Mouse (Mus musculus): ENCODE data around the gene Selenof. TPM values are rescaled to one million over a fixed set of nuclear protein-coding genes. Genes with fewer than 3 reads are reported as not detected.
"Not testable (repeated sequence)": the region's sequence is repeated elsewhere in the genome, so short reads cannot be mapped to it uniquely, and the experiment has no call there.

The Selenof gene
- polyA plus RNA-seq, 1 experiment from 2014 or later: 453 TPM

DNA sequence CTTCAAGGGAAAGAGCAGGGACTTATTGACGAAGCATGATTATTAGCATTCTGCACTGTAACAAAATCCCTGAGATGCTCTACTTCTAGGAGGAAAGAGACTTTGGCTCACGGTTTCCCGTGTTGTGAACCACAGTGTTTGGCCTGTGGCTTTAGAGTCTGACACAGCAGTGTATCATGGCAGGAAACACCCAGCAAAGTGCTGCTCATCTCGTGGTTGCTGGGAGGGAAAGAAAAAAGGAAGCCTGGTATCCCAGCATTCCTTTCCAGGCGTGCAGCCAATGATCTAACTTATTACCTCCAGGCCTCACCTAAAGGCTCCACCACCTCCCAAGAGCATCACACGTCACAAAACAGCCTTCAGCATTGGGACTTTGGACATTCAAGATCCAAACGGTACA, 32.7 kb downstream of the Selenof start:
- Histone ChIP-seq H3K27me3 (ENCODE audit: control insufficient read depth, insufficient read depth, low read length) (no peaks in the 10 kb centered on the region), H3K27ac (ENCODE audit: low read depth, low read length) (no peak overlapping the region), H3K4me2 (replicated peaks; ENCODE audit: low read depth, low read length) (no peak overlapping the region), H3K9me3 (ENCODE audit: control insufficient read depth, low read length) (no peaks in the 10 kb centered on the region), H3K4me1 (replicated peaks; ENCODE audit: control insufficient read depth, insufficient read depth, low read length) (no peaks in the 10 kb centered on the region), H3K4me3 (ENCODE audit: low read depth, low read length) (no peak overlapping the region), H3K9ac (ENCODE audit: low read depth, low read length) (no peak overlapping the region), H3K36me3 (ENCODE audit: control insufficient read depth, insufficient read depth, low read length) (no peaks in the 10 kb centered on the region)
- ATAC-seq (ENCODE audit: low FRiP score): no peak
- 77% methylated on average over 7 of the region's 7 CpGs for WGBS
- DNase-seq (ENCODE audit: low spot score): no peak

DNA sequence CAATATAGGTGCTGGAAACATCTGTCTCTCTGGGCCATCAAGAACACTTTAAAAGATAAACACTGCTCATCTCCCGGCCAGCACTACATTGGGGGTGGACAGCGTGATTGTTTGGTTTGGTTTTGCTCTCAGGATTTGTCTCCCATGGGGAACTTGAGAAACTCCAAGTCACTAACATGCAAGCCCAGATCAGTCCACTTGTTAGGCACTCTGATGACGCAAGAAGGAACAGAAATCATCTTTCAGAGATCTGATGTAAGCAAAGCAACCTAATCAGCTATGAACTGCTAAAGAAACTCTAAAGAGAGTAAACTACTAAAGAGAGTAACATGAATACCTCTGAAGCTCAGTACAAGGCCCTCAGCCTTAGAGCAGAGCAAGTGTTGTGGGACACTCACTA, 33.5 kb downstream of the Selenof start:
- WGBS: 87% methylated on average over 3 of the region's 3 CpGs
- Histone ChIP-seq H3K9ac (ENCODE audit: low read depth, low read length) (no peak overlapping the region), H3K4me2 (replicated peaks; ENCODE audit: low read depth, low read length) (no peak overlapping the region), H3K27ac (ENCODE audit: low read depth, low read length) (no peak overlapping the region), H3K9me3 (ENCODE audit: control insufficient read depth, low read length) (no peaks in the 10 kb centered on the region), H3K4me3 (ENCODE audit: low read depth, low read length) (no peak overlapping the region), H3K27me3 (ENCODE audit: control insufficient read depth, insufficient read depth, low read length) (no peaks in the 10 kb centered on the region), H3K36me3 (ENCODE audit: control insufficient read depth, insufficient read depth, low read length) (no peaks in the 10 kb centered on the region), H3K4me1 (replicated peaks; ENCODE audit: control insufficient read depth, insufficient read depth, low read length) (no peaks in the 10 kb centered on the region)
- ATAC-seq (ENCODE audit: low FRiP score) (no peak), DNase-seq (ENCODE audit: low spot score) (no peak)

- H3K4me3 ChIP-seq (ENCODE audit: low read depth, low read length): no peak overlapping the region
- H3K27ac ChIP-seq (ENCODE audit: low read depth, low read length): no peak overlapping the region
- H3K4me2 ChIP-seq (replicated peaks; ENCODE audit: low read depth, low read length): no peak overlapping the region
- ATAC-seq (ENCODE audit: low FRiP score) (no peak), DNase-seq (ENCODE audit: low spot score) (no peak)
- H3K9me3 ChIP-seq (ENCODE audit: control insufficient read depth, low read length): no peaks in the 10 kb centered on the region
- H3K4me1 ChIP-seq (replicated peaks; ENCODE audit: control insufficient read depth, insufficient read depth, low read length): no peaks in the 10 kb centered on the region
- WGBS: 83% methylated on average over 7 of the region's 7 CpGs
- H3K27me3 ChIP-seq (ENCODE audit: control insufficient read depth, insufficient read depth, low read length): no peaks in the 10 kb centered on the region
- no peaks in the 10 kb centered on the region for H3K36me3 ChIP-seq (ENCODE audit: control insufficient read depth, insufficient read depth, low read length)
- H3K9ac ChIP-seq (ENCODE audit: low read depth, low read length): no peak overlapping the region
These were observed 34.1 kb downstream of the Selenof start for GRCm38 (mm10) chr3:144604205-144604604.

DNA sequence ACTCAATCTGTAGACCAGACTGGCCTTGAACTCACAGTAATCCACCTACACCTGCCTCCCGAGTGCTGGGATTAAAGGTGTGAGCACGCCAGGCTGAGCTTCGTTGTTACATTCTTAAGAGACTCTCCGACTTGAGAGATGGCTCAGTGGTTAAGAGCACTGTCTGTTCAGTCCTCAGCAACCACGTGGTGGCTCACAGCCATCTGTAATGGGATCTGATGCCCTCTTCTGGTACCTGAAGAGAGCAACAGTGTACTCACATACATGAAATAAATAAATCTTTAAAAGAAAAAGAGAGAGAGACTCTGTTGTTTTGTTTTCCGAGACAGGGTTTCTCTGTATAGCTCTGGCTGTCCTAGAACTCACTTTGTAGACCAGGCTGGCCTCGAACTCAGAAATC, 35.7 kb downstream of the Selenof start:
- not testable (repeated sequence) for ATAC-seq (ENCODE audit: low FRiP score); H3K9ac ChIP-seq (ENCODE audit: low read depth, low read length); H3K4me3 ChIP-seq (ENCODE audit: low read depth, low read length); H3K36me3 ChIP-seq (ENCODE audit: control insufficient read depth, insufficient read depth, low read length); H3K27me3 ChIP-seq (ENCODE audit: control insufficient read depth, insufficient read depth, low read length); H3K9me3 ChIP-seq (ENCODE audit: control insufficient read depth, low read length); H3K4me1 ChIP-seq (replicated peaks; ENCODE audit: control insufficient read depth, insufficient read depth, low read length); DNase-seq (ENCODE audit: low spot score); H3K27ac ChIP-seq (ENCODE audit: low read depth, low read length); H3K4me2 ChIP-seq (replicated peaks; ENCODE audit: low read depth, low read length)
- WGBS: 67% methylated on average over 7 of the region's 7 CpGs

DNA sequence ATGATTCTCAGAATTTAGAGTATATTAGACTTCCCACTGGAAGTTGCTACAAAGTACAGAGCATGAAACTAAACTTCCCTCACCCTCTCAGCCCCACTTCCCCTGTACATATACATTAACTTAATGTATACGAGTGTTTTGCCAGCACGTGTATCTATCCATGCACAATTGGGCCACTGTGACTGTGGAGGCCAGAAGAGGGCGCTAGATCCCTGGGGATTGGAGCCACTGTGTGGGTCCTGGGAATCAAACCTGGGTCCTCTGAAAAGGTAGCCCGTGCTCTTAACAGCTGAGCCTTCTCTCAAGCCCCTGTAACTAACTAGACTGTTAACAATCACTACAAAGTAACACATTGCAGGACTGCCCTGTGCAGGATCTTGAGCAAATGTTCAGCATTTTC, 36.3 kb downstream of the Selenof start:
- H3K4me1 ChIP-seq (replicated peaks; ENCODE audit: control insufficient read depth, insufficient read depth, low read length): no peaks in the 10 kb centered on the region
- H3K36me3 ChIP-seq (ENCODE audit: control insufficient read depth, insufficient read depth, low read length): no peaks in the 10 kb centered on the region
- no peaks in the 10 kb centered on the region for H3K27me3 ChIP-seq (ENCODE audit: control insufficient read depth, insufficient read depth, low read length)
- H3K9ac ChIP-seq (ENCODE audit: low read depth, low read length): no peak overlapping the region
- ATAC-seq (ENCODE audit: low FRiP score) (no peak), DNase-seq (ENCODE audit: low spot score) (no peak)
- no peak overlapping the region for H3K27ac ChIP-seq (ENCODE audit: low read depth, low read length)
- H3K9me3 ChIP-seq (ENCODE audit: control insufficient read depth, low read length): no peaks in the 10 kb centered on the region
- H3K4me2 ChIP-seq (replicated peaks; ENCODE audit: low read depth, low read length): no peak overlapping the region
- WGBS: 76% methylated on average over 4 of the region's 4 CpGs
- no peak overlapping the region for H3K4me3 ChIP-seq (ENCODE audit: low read depth, low read length)

- WGBS: 89% methylated on average over 5 of the region's 5 CpGs
- H3K27me3 ChIP-seq (ENCODE audit: control insufficient read depth, insufficient read depth, low read length): no peaks in the 10 kb centered on the region
These were observed 38.0 kb downstream of the Selenof start for GRCm38 (mm10) chr3:144608090-144608489.

GRCm38 (mm10) chr3:144610759-144611158, 40.7 kb downstream of the Selenof start:
- Histone ChIP-seq H3K9ac (ENCODE audit: low read depth, low read length) (no peak overlapping the region), H3K4me3 (ENCODE audit: low read depth, low read length) (no peak overlapping the region)

More at GRCm38 (mm10) chr3:144608090-144608489, 38.0 kb downstream of the Selenof start:
- Histone ChIP-seq H3K4me2 (replicated peaks; ENCODE audit: low read depth, low read length) (no peak overlapping the region), H3K4me3 (ENCODE audit: low read depth, low read length) (no peak overlapping the region), H3K27ac (ENCODE audit: low read depth, low read length) (no peak overlapping the region), H3K36me3 (ENCODE audit: control insufficient read depth, insufficient read depth, low read length) (no peaks in the 10 kb centered on the region), H3K9ac (ENCODE audit: low read depth, low read length) (no peak overlapping the region), H3K4me1 (replicated peaks; ENCODE audit: control insufficient read depth, insufficient read depth, low read length) (no peaks in the 10 kb centered on the region), H3K9me3 (ENCODE audit: control insufficient read depth, low read length) (no peaks in the 10 kb centered on the region)
- ATAC-seq (ENCODE audit: low FRiP score) (no peak), DNase-seq (ENCODE audit: low spot score) (no peak)

DNA sequence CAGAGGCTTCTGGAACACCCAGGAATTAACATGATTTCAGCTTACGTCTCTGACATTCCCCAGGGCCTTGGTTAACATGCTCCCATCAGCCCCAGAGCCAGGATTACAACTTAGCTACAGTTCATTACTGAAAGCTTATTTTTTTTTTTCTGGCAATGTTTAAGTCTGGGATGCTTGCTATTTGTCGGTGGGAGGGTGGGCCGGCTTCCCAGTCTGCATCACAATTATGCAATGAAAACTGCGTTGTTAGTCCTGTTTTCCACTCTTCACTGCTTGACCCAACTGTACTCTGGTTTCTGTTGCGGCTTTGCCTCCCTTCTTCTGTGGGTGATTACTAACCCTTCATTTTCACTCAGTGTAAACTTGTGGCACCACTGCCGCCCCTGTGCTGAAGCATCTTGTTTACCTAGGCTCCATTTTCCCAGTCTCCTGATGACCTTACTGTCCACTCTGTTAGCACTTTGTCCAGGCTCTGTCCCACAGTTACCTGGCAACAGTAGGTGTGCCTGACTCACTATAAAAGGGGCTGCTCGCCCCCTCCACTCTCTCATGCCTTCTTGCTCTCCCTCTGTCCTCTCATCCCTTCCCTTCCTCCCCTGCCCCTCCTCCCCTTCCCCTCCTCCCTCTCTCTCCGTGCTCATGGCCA, 41.6 kb downstream of the Selenof start:
- no peaks in the 10 kb centered on the region for H3K36me3 ChIP-seq (ENCODE audit: control insufficient read depth, insufficient read depth, low read length)
- no peak overlapping the region for H3K9ac ChIP-seq (ENCODE audit: low read depth, low read length)
- H3K4me1 ChIP-seq (replicated peaks; ENCODE audit: control insufficient read depth, insufficient read depth, low read length): no peaks in the 10 kb centered on the region
- no peaks in the 10 kb centered on the region for H3K27me3 ChIP-seq (ENCODE audit: control insufficient read depth, insufficient read depth, low read length)
- no peak overlapping the region for H3K27ac ChIP-seq (ENCODE audit: low read depth, low read length)
- WGBS: 64% methylated on average over 8 of the region's 8 CpGs
- H3K4me3 ChIP-seq (ENCODE audit: low read depth, low read length): no peak overlapping the region
- H3K9me3 ChIP-seq (ENCODE audit: control insufficient read depth, low read length): no peaks in the 10 kb centered on the region
- H3K4me2 ChIP-seq (replicated peaks; ENCODE audit: low read depth, low read length): no peak overlapping the region
- ATAC-seq (ENCODE audit: low FRiP score): no peak
- no peak for DNase-seq (ENCODE audit: low spot score)

More at GRCm38 (mm10) chr3:144610759-144611158, 40.7 kb downstream of the Selenof start:
- Histone ChIP-seq H3K36me3 (ENCODE audit: control insufficient read depth, insufficient read depth, low read length) (no peaks in the 10 kb centered on the region), H3K4me1 (replicated peaks; ENCODE audit: control insufficient read depth, insufficient read depth, low read length) (no peaks in the 10 kb centered on the region), H3K9me3 (ENCODE audit: control insufficient read depth, low read length) (no peaks in the 10 kb centered on the region), H3K4me2 (replicated peaks; ENCODE audit: low read depth, low read length) (no peak overlapping the region), H3K27ac (ENCODE audit: low read depth, low read length) (no peak overlapping the region), H3K27me3 (ENCODE audit: control insufficient read depth, insufficient read depth, low read length) (no peaks in the 10 kb centered on the region)
- DNase-seq (ENCODE audit: low spot score): no peak
- ATAC-seq (ENCODE audit: low FRiP score): no peak
- WGBS: 44% methylated on average over 5 of the region's 5 CpGs

GRCm38 (mm10) chr3:144612382-144612781, 42.3 kb downstream of the Selenof start:
- H3K36me3 ChIP-seq (ENCODE audit: control insufficient read depth, insufficient read depth, low read length): no peaks in the 10 kb centered on the region
- no peak overlapping the region for H3K9ac ChIP-seq (ENCODE audit: low read depth, low read length)
- H3K27me3 ChIP-seq (ENCODE audit: control insufficient read depth, insufficient read depth, low read length): no peaks in the 10 kb centered on the region
- H3K9me3 ChIP-seq (ENCODE audit: control insufficient read depth, low read length): no peaks in the 10 kb centered on the region
- no peak overlapping the region for H3K27ac ChIP-seq (ENCODE audit: low read depth, low read length)
- no peak overlapping the region for H3K4me3 ChIP-seq (ENCODE audit: low read depth, low read length)
- ATAC-seq (ENCODE audit: low FRiP score) (no peak), DNase-seq (ENCODE audit: low spot score) (no peak)
- no peaks in the 10 kb centered on the region for H3K4me1 ChIP-seq (replicated peaks; ENCODE audit: control insufficient read depth, insufficient read depth, low read length)
- WGBS: 76% methylated on average over 6 of the region's 6 CpGs
- H3K4me2 ChIP-seq (replicated peaks; ENCODE audit: low read depth, low read length): no peak overlapping the region
